Mouse (Mus musculus) brown adipose tissue, adult 24 weeks (tissue): ENCODE measurements around the gene Pkig. TPM values are rescaled to one million over a fixed set of nuclear protein-coding genes. Genes with fewer than 3 reads are reported as not detected.

ENCODE experiments used
- H3K27ac ChIP-seq: fragments of 200-500 bp; replicated peaks from 2 replicates; pipeline ENCODE4 v1.5.1; 2012; ENCODE audit warnings: low read depth, mild to moderate bottlenecking, low read length
- H3K4me1 ChIP-seq: fragments of 200-500 bp; 2 replicates; pipeline ENCODE4 v1.6.1; 2012; ENCODE audit warnings: low read length, mixed read lengths; ENCODE audit not compliant: control insufficient read depth, insufficient read depth, insufficient read length
- H3K4me3 ChIP-seq: fragments of 200-500 bp; 2 replicates; pipeline ENCODE4 v1.5.1; 2012; ENCODE audit warnings: low read depth, mild to moderate bottlenecking, low read length, moderate library complexity; ENCODE audit not compliant: insufficient read depth
- polyA plus RNA-seq: library from polyadenylated mRNA; stranded (reverse); fragments of >200 nt; gene quantifications from 2 replicates; pipeline ENCODE4 v1.2.4, GENCODE M21; 2012; ENCODE audit not compliant: missing spikeins, insufficient read depth, insufficient read length

The Pkig gene
- polyA plus RNA-seq, 1 experiment = 19.7 TPM

DNA sequence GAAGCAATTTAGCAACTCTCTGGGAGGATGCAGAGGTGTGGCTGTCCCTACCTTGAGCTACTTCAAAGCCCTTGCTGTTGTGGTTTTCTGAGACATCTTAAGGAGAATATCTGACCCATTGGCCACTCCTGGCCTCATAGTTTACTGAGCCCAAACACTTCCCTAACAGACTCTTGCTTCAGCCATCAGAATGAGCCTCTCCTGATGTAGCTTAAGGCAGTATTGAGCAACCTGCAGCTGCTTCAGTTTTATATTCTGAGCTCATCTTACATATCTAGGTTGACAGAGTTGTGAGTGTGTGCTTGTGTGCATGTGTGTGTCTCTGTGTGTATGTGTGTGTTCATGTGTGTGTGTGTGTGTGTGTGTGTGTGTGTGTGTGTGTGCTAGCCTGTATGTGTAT, 108.1 kb downstream of the Pkig start:
- no peaks in the 10 kb centered on the region for H3K4me1 ChIP-seq
- no peak overlapping the region for H3K4me3 ChIP-seq
- H3K27ac ChIP-seq = no peak overlapping the region

DNA sequence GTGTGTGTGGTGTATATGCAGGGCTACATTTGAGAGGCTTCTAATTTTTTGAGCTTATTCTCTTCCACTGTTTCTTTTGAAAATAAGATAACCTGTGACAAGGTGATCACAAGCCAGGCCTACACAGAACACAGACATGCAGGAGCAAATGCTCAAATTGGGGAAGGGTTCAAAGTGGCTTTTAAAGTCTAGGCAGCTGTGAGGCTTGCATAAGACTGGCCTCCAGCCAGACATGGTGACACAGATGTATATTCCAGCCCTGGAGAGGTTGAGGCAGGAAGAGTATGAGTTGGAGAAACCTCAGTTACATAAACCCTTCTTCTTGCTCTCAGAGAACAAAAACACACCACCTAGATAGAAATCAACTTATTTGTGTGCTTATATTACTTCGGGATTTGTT, 108.7 kb downstream of the Pkig start:
- Histone ChIP-seq H3K4me1 (no peaks in the 10 kb centered on the region), H3K27ac (no peak overlapping the region), H3K4me3 (no peak overlapping the region)

DNA sequence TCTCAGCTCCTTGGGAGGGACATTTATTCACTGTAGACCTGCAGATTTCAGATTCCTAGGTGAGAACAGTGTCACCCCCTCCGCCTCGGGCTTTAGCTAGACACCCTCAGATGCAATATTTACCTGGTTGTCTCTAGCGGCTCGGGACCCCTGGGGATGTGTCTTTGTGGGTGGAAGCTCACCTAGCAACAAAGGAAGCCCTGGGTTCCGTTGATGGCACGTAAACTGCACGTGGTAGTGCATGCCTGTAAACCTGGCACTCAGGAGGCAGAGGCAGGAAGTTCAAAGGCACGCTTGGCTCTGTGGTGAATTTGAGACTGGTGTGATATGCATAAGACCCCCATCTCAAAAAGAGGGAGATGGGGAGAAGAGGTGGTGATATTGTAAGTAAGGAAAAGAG, 112.5 kb downstream of the Pkig start:
- no peak overlapping the region for H3K4me3 ChIP-seq
- no peaks in the 10 kb centered on the region for H3K4me1 ChIP-seq
- H3K27ac ChIP-seq = no peak overlapping the region

Other genes starting within 250 kb of the Pkig start
- 22.5 and 24.0 TPM in 2 replicates for gene Oser1, start 233.7 kb upstream of the Pkig start, polyA plus RNA-seq
- gene Gdap1l1, start 219.9 kb upstream of the Pkig start, polyA plus RNA-seq = not detected in 2 replicates
- 70.9 and 77.8 TPM in 2 replicates for gene Fitm2, start 185.8 kb upstream of the Pkig start, polyA plus RNA-seq
- gene R3hdml, start 166.1 kb upstream of the Pkig start, polyA plus RNA-seq = not detected in 2 replicates
- not detected in 2 replicates for gene Hnf4a, start 151.6 kb upstream of the Pkig start, polyA plus RNA-seq
- gene Ttpal, start 56.1 kb upstream of the Pkig start, polyA plus RNA-seq = 4.8 and 5.8 TPM in 2 replicates
- 113 and 134 TPM in 2 replicates for gene Serinc3, start 13.3 kb upstream of the Pkig start, polyA plus RNA-seq
- 0.88 TPM in 1 of 2 replicates, not detected in the other for gene Ada, start 91.9 kb downstream of the Pkig start, polyA plus RNA-seq
- 0.88 and 0.99 TPM in 2 replicates for gene Ccn5, start 162.5 kb downstream of the Pkig start, polyA plus RNA-seq
- gene Kcnk15, start 195.3 kb downstream of the Pkig start, polyA plus RNA-seq = not detected in 2 replicates